Mouse (Mus musculus) right cerebral cortex, adult 2 months (tissue): ENCODE results near the gene Tdp2.

ENCODE experiments used
- DNase-seq, 2 experiments: peaks; one replicate each; pipeline ENCODE4 v3.0.0; 2021 to 2022; ENCODE audit warnings: low spot score in 2 of 2

Tdp2 gene

DNA sequence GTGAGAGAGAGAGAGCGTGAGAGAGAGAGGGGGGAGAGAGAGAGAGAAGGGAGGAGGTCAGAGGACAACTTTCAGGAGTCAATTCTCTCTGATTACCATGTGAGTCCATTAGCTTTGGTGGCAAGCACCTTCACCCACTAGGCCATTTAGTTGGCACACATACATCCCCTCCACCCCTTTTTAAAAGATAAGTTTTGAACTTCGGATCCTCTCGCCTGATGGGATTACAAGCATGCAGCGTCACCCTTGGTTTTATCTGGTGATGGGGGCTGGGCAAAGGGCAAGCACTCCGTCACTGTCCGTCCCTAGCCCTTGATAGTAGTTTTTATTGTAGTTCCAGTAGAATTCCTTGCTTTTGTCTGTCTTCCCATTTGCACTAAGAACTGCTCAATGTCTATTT is 48.7 kb downstream of the Tdp2 start:
- no peak for DNase-seq

- DNase-seq = no peak
Observed at GRCm38 (mm10) chr13:24880704-24881103, 49.2 kb downstream of the Tdp2 start.

- no peak for DNase-seq
Observed at GRCm38 (mm10) chr13:24882411-24882810, 50.9 kb downstream of the Tdp2 start.

DNA sequence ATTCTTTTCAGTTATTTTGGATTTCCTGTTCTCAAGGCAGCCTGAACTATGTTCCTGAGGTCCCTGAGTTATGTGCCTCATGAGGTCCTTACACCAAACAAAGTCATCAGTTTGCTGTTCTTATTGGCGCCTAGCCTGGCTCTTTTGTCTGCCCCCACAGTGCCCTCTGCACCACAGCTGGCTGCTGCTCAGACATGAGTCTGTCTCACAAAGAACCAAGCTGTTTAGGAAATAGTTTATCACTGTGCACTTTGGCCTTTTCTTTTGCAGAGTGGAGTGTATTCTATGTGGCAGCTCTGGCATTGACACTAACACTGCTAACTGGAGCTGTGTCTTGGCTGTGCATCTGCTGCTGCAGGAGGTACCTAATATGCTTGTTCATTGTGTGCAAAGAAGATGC is 58.1 kb downstream of the Tdp2 start:
- DNase-seq = no peak
